Mouse (Mus musculus) liver, embryonic 15.5 days (tissue): ENCODE measurements at regions not wholly inside any gene's neighbourhood (a gene's known extent, or its start where the extent isn't known, plus 50 kb on each side); places are given as distances from the start of the nearest gene placed in this dataset.
A peak's percentile ranks its signal among the peaks of the same experiment; 100 is the strongest.

Experiments
- ATAC-seq: fragments of 200-750 bp; cut with Nextera tagmentation; 2 replicates; pipeline ENCODE4 v1.8.0; 2017; ENCODE audit warnings: moderate number of reproducible peaks, mild to moderate bottlenecking, moderate library complexity; ENCODE audit not compliant: insufficient read depth
- H3K27ac ChIP-seq: fragments of 300-500 bp; sonication (generic); replicated peaks from 2 replicates; pipeline ENCODE4 v1.5.1; 2015; ENCODE audit warnings: mild to moderate bottlenecking, inconsistent platforms
- H3K27me3 ChIP-seq: fragments of 300-500 bp; sonication (generic); 2 replicates; pipeline ENCODE4 v1.6.1; 2015; ENCODE audit warnings: mild to moderate bottlenecking, inconsistent platforms
- H3K36me3 ChIP-seq: fragments of 300-500 bp; sonication (generic); replicated peaks from 2 replicates; pipeline ENCODE4 v1.6.1; 2015; ENCODE audit warnings: moderate library complexity, mild to moderate bottlenecking, inconsistent platforms
- H3K4me1 ChIP-seq: fragments of 300-500 bp; sonication (generic); replicated peaks from 2 replicates; pipeline ENCODE4 v1.6.1; 2015; ENCODE audit warnings: inconsistent platforms
- H3K4me2 ChIP-seq: fragments of 300-500 bp; sonication (generic); 2 replicates; pipeline ENCODE4 v1.6.1; 2015; ENCODE audit warnings: moderate library complexity, mild to moderate bottlenecking, inconsistent platforms
- H3K4me3 ChIP-seq: fragments of 300-500 bp; sonication (generic); replicated peaks from 2 replicates; pipeline ENCODE4 v1.5.1; 2015; ENCODE audit warnings: mild to moderate bottlenecking, inconsistent platforms
- H3K9ac ChIP-seq: fragments of 300-500 bp; sonication (generic); 2 replicates; pipeline ENCODE4 v1.6.1; 2015; ENCODE audit warnings: moderate library complexity, mild to moderate bottlenecking, inconsistent platforms
- H3K9me3 ChIP-seq: fragments of 300-500 bp; sonication (generic); replicated peaks from 2 replicates; pipeline ENCODE4 v1.6.1; 2016; ENCODE audit warnings: inconsistent platforms
- WGBS: fragments of 180-500 bp; shearing (Covaris S2); methylation state at CpG from one replicate; pipeline ENCODE4 v1.1.7; 2015; ENCODE audit warnings: mixed read lengths; ENCODE audit not compliant: insufficient replicate concordance; 5-methylcytosine and 5-hydroxymethylcytosine counted together

- no peak for ATAC-seq
- H3K36me3 ChIP-seq = no peaks in the 10 kb centered on the region
- H3K4me3 ChIP-seq = no peak overlapping the region
- no peaks in the 10 kb centered on the region for H3K9me3 ChIP-seq
- no peak overlapping the region for H3K27ac ChIP-seq
- no peaks in the 10 kb centered on the region for H3K4me1 ChIP-seq
- H3K27me3 ChIP-seq = no peaks in the 10 kb centered on the region
- H3K4me2 ChIP-seq = no peak overlapping the region
- 65% methylated on average over 7 of the region's 7 CpGs for WGBS
- no peak overlapping the region for H3K9ac ChIP-seq
These were observed 161.5 kb downstream of the Gipc2 start for GRCm38 (mm10) chr3:152004411-152004955.

GRCm38 (mm10) chr3:151997534-151998107, 160.2 kb upstream of the Ptgfr start:
- Histone ChIP-seq H3K4me3 (no peak overlapping the region), H3K27ac (no peak overlapping the region), H3K4me1 (no peaks in the 10 kb centered on the region), H3K27me3 (no peaks in the 10 kb centered on the region), H3K36me3 (no peaks in the 10 kb centered on the region), H3K9ac (no peak overlapping the region), H3K4me2 (no peak overlapping the region), H3K9me3 (no peaks in the 10 kb centered on the region)
- ATAC-seq = no peak
- 51% methylated on average over 4 of the region's 4 CpGs for WGBS

- H3K9me3 ChIP-seq = no peaks in the 10 kb centered on the region
These were observed 159.7 kb upstream of the Ptgfr start for GRCm38 (mm10) chr3:151997111-151997510.

GRCm38 (mm10) chr3:151988221-151988620, 150.8 kb upstream of the Ptgfr start:
- no peaks in the 10 kb centered on the region for H3K27me3 ChIP-seq
- H3K27ac ChIP-seq = no peak overlapping the region
- WGBS = 51% methylated on average over 1 of the region's 1 CpGs
- no peaks in the 10 kb centered on the region for H3K4me1 ChIP-seq
- no peak overlapping the region for H3K9ac ChIP-seq
- H3K9me3 ChIP-seq = no peaks in the 10 kb centered on the region
- no peak overlapping the region for H3K4me2 ChIP-seq
- no peak for ATAC-seq
- no peak overlapping the region for H3K4me3 ChIP-seq
- H3K36me3 ChIP-seq = no peaks in the 10 kb centered on the region

More at GRCm38 (mm10) chr3:151997111-151997510, 159.7 kb upstream of the Ptgfr start:
- Histone ChIP-seq H3K27ac (no peak overlapping the region), H3K36me3 (no peaks in the 10 kb centered on the region), H3K4me3 (no peak overlapping the region), H3K27me3 (no peaks in the 10 kb centered on the region), H3K9ac (no peak overlapping the region), H3K4me2 (no peak overlapping the region), H3K4me1 (no peaks in the 10 kb centered on the region)
- WGBS = 54% methylated on average over 4 of the region's 4 CpGs
- ATAC-seq = no peak

GRCm38 (mm10) chr3:151978136-151978535, 140.7 kb upstream of the Ptgfr start:
- ATAC-seq = no peak
- H3K27me3 ChIP-seq = no peaks in the 10 kb centered on the region
- 32% methylated on average over 1 of the region's 1 CpGs for WGBS

GRCm38 (mm10) chr3:151977651-151978050, 140.2 kb upstream of the Ptgfr start:
- 76% methylated on average over 4 of the region's 4 CpGs for WGBS
- Histone ChIP-seq H3K4me2 (no peak overlapping the region), H3K27me3 (no peaks in the 10 kb centered on the region), H3K27ac (no peak overlapping the region), H3K4me3 (no peak overlapping the region), H3K9me3 (no peaks in the 10 kb centered on the region), H3K4me1 (no peaks in the 10 kb centered on the region), H3K9ac (no peak overlapping the region), H3K36me3 (no peaks in the 10 kb centered on the region)
- ATAC-seq = no peak

More at GRCm38 (mm10) chr3:151978136-151978535, 140.7 kb upstream of the Ptgfr start:
- Histone ChIP-seq H3K4me1 (no peaks in the 10 kb centered on the region), H3K4me2 (no peak overlapping the region), H3K36me3 (no peaks in the 10 kb centered on the region), H3K4me3 (no peak overlapping the region), H3K27ac (no peak overlapping the region), H3K9me3 (no peaks in the 10 kb centered on the region), H3K9ac (no peak overlapping the region)

- H3K4me1 ChIP-seq = no peaks in the 10 kb centered on the region
- H3K9me3 ChIP-seq = no peaks in the 10 kb centered on the region
- no peak overlapping the region for H3K9ac ChIP-seq
- H3K4me3 ChIP-seq = no peak overlapping the region
- no peaks in the 10 kb centered on the region for H3K36me3 ChIP-seq
- H3K4me2 ChIP-seq = no peak overlapping the region
- no peaks in the 10 kb centered on the region for H3K27me3 ChIP-seq
- H3K27ac ChIP-seq = no peak overlapping the region
- no peak for ATAC-seq
- 62% methylated on average over 3 of the region's 3 CpGs for WGBS
These were observed 112.4 kb upstream of the Ptgfr start for GRCm38 (mm10) chr3:151949865-151950264.

- ATAC-seq = no peak
- no peak overlapping the region for H3K4me2 ChIP-seq
- no peaks in the 10 kb centered on the region for H3K27me3 ChIP-seq
- H3K9me3 ChIP-seq = no peaks in the 10 kb centered on the region
- no peak overlapping the region for H3K9ac ChIP-seq
- 60% methylated on average over 5 of the region's 5 CpGs for WGBS
- H3K4me1 ChIP-seq = no peaks in the 10 kb centered on the region
- no peak overlapping the region for H3K4me3 ChIP-seq
- no peak overlapping the region for H3K27ac ChIP-seq
- no peaks in the 10 kb centered on the region for H3K36me3 ChIP-seq
These were observed 110.7 kb upstream of the Ptgfr start for GRCm38 (mm10) chr3:151948015-151948645.

- ATAC-seq = no peak
- Histone ChIP-seq H3K36me3 (no peaks in the 10 kb centered on the region), H3K4me3 (no peak overlapping the region), H3K4me2 (no peak overlapping the region), H3K9ac (no peak overlapping the region), H3K9me3 (no peaks in the 10 kb centered on the region), H3K4me1 (no peaks in the 10 kb centered on the region), H3K27ac (no peak overlapping the region), H3K27me3 (no peaks in the 10 kb centered on the region)
- WGBS = 60% methylated on average over 3 of the region's 3 CpGs
These were observed 108.5 kb upstream of the Ptgfr start for GRCm38 (mm10) chr3:151945916-151946315.

GRCm38 (mm10) chr3:151943542-151943941, 106.1 kb upstream of the Ptgfr start:
- Histone ChIP-seq H3K27me3 (no peaks in the 10 kb centered on the region), H3K4me3 (no peak overlapping the region), H3K9ac (no peak overlapping the region), H3K9me3 (no peaks in the 10 kb centered on the region), H3K27ac (no peak overlapping the region), H3K4me2 (no peak overlapping the region), H3K36me3 (no peaks in the 10 kb centered on the region), H3K4me1 (no peaks in the 10 kb centered on the region)
- WGBS = 20% methylated on average over 3 of the region's 3 CpGs
- peak; percentile 5; the same call in 1 of the 2 replicates for ATAC-seq

GRCm38 (mm10) chr3:151938472-151939029, 101.1 kb upstream of the Ptgfr start:
- no peak for ATAC-seq
- no peak overlapping the region for H3K4me2 ChIP-seq
- no peaks in the 10 kb centered on the region for H3K9me3 ChIP-seq
- WGBS = 47% methylated on average over 2 of the region's 2 CpGs
- no peaks in the 10 kb centered on the region for H3K4me1 ChIP-seq
- no peaks in the 10 kb centered on the region for H3K27me3 ChIP-seq
- H3K9ac ChIP-seq = no peak overlapping the region
- H3K27ac ChIP-seq = no peak overlapping the region
- H3K4me3 ChIP-seq = no peak overlapping the region
- no peaks in the 10 kb centered on the region for H3K36me3 ChIP-seq
